Mouse (Mus musculus) E14TG2a.4 (cell line): ENCODE data around the gene Pef1.

Experiments
- CTCF ChIP-seq: conservative IDR thresholded peaks from 2 replicates; pipeline ENCODE4 v1.5.1; 2014; ENCODE audit warnings: low read length
- NANOG ChIP-seq: IDR thresholded peaks from 2 replicates; pipeline ENCODE4 v1.6.1; 2014; ENCODE audit warnings: borderline replicate concordance, low read length, mixed read lengths
- POU5F1 ChIP-seq: IDR thresholded peaks from 2 replicates; pipeline ENCODE4 v1.6.1; 2014; ENCODE audit warnings: low read length, borderline replicate concordance

DNA sequence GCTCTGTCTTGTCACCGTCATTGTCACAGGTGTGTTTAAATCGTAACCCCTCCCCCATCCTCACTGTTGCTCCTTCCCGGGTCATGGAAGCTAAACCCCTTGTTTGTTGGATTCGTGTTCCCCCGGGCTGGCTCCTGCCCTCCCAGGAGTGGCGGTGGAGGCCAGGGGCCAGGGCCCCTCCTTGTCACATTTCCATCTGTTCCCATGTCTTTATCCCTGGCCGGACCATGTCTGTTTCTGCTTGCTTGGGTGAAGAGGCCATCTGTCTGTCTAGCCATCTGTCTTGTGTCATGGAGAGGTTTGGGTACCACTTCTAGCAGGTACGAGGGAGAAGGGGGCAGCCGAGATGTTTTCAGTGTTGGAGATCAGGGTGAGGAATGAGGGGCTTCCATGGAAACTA is 20.1 kb upstream of the Pef1 start:
- TF ChIP-seq CTCF (no peak), POU5F1 (no peak), NANOG (no peak)
